In the genomic region with DNA sequence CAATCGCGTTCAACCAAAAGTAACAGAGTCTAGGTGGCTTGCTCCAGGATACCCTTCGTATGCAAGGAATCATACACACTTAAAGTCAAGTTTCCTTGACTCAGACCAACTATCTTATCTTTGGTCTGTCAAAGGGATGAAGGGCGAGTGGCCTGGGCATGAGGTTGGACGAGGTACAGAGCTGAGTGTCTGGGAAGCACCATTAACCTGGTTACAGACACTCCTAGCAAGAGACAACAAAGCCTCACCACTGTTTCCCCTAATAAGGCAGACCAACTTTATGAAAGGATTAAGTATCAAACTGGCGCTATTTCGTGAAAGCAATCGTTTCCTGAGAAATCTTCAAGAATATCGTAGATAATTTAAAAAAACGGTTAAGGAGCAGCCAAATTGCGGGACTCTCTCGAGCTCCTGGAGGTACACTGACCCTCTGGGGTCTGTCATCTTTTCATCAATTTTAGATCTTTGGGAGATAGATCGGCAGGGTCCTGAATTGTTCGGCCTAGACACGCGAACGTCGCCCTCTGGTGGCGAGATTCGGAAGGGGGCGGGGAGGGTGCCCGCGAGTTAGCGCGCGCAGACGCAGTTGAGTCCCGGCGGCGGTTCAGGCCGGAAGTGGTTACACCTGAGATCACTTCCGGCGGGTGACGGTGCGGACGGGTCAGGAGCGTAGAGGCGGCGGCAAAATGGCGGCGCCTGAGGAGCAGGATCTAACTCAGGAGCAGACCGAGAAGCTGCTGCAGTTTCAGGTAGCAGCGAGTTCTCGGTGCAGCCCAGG, we compare ENCODE assay signal across 7 mouse cellular contexts. TPM values are rescaled to one million over a fixed set of nuclear protein-coding genes. Genes with fewer than 3 reads are reported as not detected.
A peak's percentile ranks its signal among the peaks of the same experiment; 100 is the strongest.
DNase-seq lines count a peak whose midpoint lies in the region; ATAC-seq lines count a peak whose summit lies in the region.

Gene Faf2 (plus strand): TSS at position 630 of the 778 bp plus-strand sequence.

- WGBS in intestine, embryonic 16.5 days, result 11% methylated on average over 44 of the region's 44 CpGs
- 13% methylated on average over 44 of the region's 44 CpGs for WGBS in midbrain, embryonic 11.5 days

- no peaks in the 10 kb centered on the region for H3K27me3 ChIP-seq in intestine, embryonic 16.5 days (replicated peaks; ENCODE audit: control insufficient read depth, insufficient read depth, low read length)
- H3K27me3 ChIP-seq in midbrain, embryonic 11.5 days (ENCODE audit: control insufficient read depth, insufficient read depth, low read length), result no peaks in the 10 kb centered on the region

- peaks cover 13% of the 10 kb centered on the region for H3K4me1 ChIP-seq in intestine, embryonic 16.5 days (ENCODE audit: control insufficient read depth, insufficient read depth, low read length)
- peaks cover 7% of the 10 kb centered on the region for H3K4me1 ChIP-seq in midbrain, embryonic 11.5 days (ENCODE audit: control insufficient read depth, insufficient read depth, low read length)

- no peaks in the 10 kb centered on the region for H3K9me3 ChIP-seq in intestine, embryonic 16.5 days (ENCODE audit: control insufficient read depth, low read length)
- H3K9me3 ChIP-seq in midbrain, embryonic 11.5 days (ENCODE audit: control insufficient read depth, low read length), result no peaks in the 10 kb centered on the region

- peak; percentile 99 for ATAC-seq in intestine, embryonic 16.5 days
- peak; percentile 98 for ATAC-seq in midbrain, embryonic 11.5 days (ENCODE audit: low FRiP score)

- H3K9ac ChIP-seq in intestine, embryonic 16.5 days (ENCODE audit: low read depth, low read length), result peak within 1 kb of the TSS; percentile 98
- peak within 1 kb of the TSS; percentile 95 for H3K9ac ChIP-seq in midbrain, embryonic 11.5 days (ENCODE audit: low read length)

- H3K36me3 ChIP-seq in intestine, embryonic 16.5 days (ENCODE audit: control insufficient read depth, insufficient read depth, low read length), result no peaks in the 10 kb centered on the region
- no peaks in the 10 kb centered on the region for H3K36me3 ChIP-seq in midbrain, embryonic 11.5 days (ENCODE audit: control insufficient read depth, insufficient read depth, low read length)

- peak within 1 kb of the TSS; percentile 80 for H3K4me2 ChIP-seq in intestine, embryonic 16.5 days (ENCODE audit: low read depth, low read length)
- peak within 1 kb of the TSS; percentile 89 for H3K4me2 ChIP-seq in midbrain, embryonic 11.5 days

- H3K27ac ChIP-seq in intestine, embryonic 16.5 days (ENCODE audit: low read length), result peak within 1 kb of the TSS; percentile 78
- peak within 1 kb of the TSS; percentile 36; the same call in 1 of the 2 replicates for H3K27ac ChIP-seq in midbrain, embryonic 11.5 days (ENCODE audit: low read depth, low read length)

- peak; percentile 98 for DNase-seq in adrenal gland, adult 2 months
- peak; percentile 97 for DNase-seq in embryo, embryonic 11.5 days (ENCODE audit: low read depth, low spot score)
- DNase-seq in gastrocnemius, postnatal 4 days (ENCODE audit: low spot score in 2 of 2), result peak; percentile 98
- DNase-seq in left cerebral cortex, postnatal 36 days (ENCODE audit: low spot score in 2 of 2), result peak; percentile 96 to 99
- peak; percentile 100 for DNase-seq in midbrain, embryonic 11.5 days (ENCODE audit: low spot score, missing footprints)
- DNase-seq in skeletal muscle tissue, adult 2 months (ENCODE audit: low read depth, low spot score), result peak; percentile 94

- peak within 1 kb of the TSS; percentile 97 for H3K4me3 ChIP-seq in intestine, embryonic 16.5 days (ENCODE audit: low read length)
- H3K4me3 ChIP-seq in midbrain, embryonic 11.5 days (ENCODE audit: low read depth, low read length), result peak within 1 kb of the TSS; percentile 95

- intact Hi-C loops in left cerebral cortex, postnatal 36 days (cut with DNase I), result loop anchor here (1.0 kb wide), 2 partner anchors 11 to 31 kb away; partner anchors contain the start of genes Higd2a and Nop16

RNA-seq across cellular contexts. Expression of gene Faf2, which starts in this region (rescaled TPM):
- total RNA-seq in adrenal gland, adult 2 months (2021), result 10 to 100 TPM; 79.4 to 82.3 TPM
- 15.7 and 21.0 TPM in 2 replicates for polyA plus RNA-seq in adrenal gland, adult 2 months (2012; rRNA removed)
- 10 to 100 TPM; 34.9 to 41.0 TPM for total RNA-seq in gastrocnemius, postnatal 4 days (2021)
- 61.0 and 70.2 TPM in 2 replicates for polyA plus RNA-seq in intestine, embryonic 16.5 days (2015; fragmentation: Nextera tagmentation; extraction: Ambion mirVana)
- total RNA-seq in left cerebral cortex, postnatal 36 days (2021), result 10 to 100 TPM; 46.1 to 63.6 TPM
- 86.9 and 90.9 TPM in 2 replicates for polyA plus RNA-seq in midbrain, embryonic 11.5 days (2014; fragmentation: Nextera tagmentation; extraction: Ambion mirVana)

Comparison
In these comparisons a context has a peak if more than half of its experiments do, and no peak if none do; other contexts are left out.
1. Peak in every context shown above with its lines: DNase-seq, ATAC-seq, H3K4me3 ChIP-seq and H3K27ac ChIP-seq.